Mouse (Mus musculus): ENCODE data around the gene Eya2. TPM values are rescaled to one million over a fixed set of nuclear protein-coding genes. Genes with fewer than 3 reads are reported as not detected.
A peak's percentile ranks its signal among the peaks of the same experiment; 100 is the strongest.
"Not testable (repeated sequence)": the region's sequence is repeated elsewhere in the genome, so short reads cannot be mapped to it uniquely, and the experiment has no call there.

Gene Eya2
- total RNA-seq (2021), result 1 to 10 TPM; 1.8 to 2.5 TPM
- long read RNA-seq, experiment 1, partial matches to known transcripts, result 1 of 8 reads
- long read RNA-seq, experiment 1, other reads (novel, unspliced or antisense), result 3 of 8 reads
- long read RNA-seq, experiment 2, partial matches to known transcripts, result 0 of 1 reads
- long read RNA-seq, experiment 2, other reads (novel, unspliced or antisense), result 0 of 1 reads

GRCm38 (mm10) chr2:165594907-165595675 lies at the start of gene Eya2:
Gene Eya2 (plus strand): TSS chr2:165595032.
- DNase-seq, result peak in 1 of 2 experiments; percentile 35
- intact Hi-C loops (cut with DNase I), result no loop called here

DNA sequence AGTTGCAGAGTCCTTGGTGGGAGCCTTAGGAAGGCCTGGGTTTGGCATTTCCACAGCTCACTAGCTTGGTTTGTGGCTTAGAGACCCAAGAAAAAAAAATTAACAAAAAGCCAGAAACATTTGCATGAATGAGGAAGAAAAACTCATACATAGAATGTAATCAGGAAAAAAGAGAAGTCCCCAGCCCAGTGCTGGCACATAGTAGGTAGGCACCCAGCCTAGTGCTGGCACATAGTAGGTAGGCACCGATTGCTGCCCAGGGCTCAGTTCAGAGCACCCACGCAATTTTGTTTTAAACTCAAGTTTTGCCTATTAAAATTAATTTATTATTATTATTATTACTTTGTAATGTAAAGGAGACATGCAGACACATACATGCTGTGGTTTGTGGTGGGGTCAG lies 49.1 kb upstream of the Eya2 start:
- DNase-seq, result no peak
- intact Hi-C loops (cut with DNase I), result no loop called here

GRCm38 (mm10) chr2:165546341-165546740 lies 48.5 kb upstream of the Eya2 start:
- intact Hi-C loops (cut with DNase I), result no loop called here
- DNase-seq, result no peak

GRCm38 (mm10) chr2:165547410-165547809 lies 47.4 kb upstream of the Eya2 start:
- DNase-seq, result peak; percentile 19 to 47
- intact Hi-C loops (cut with DNase I), result no loop called here

- intact Hi-C loops (cut with DNase I), result no loop called here
- DNase-seq, result no peak
These were observed 46.2 kb upstream of the Eya2 start for GRCm38 (mm10) chr2:165548627-165549026.

- intact Hi-C loops (cut with DNase I); DNase-seq: not testable (repeated sequence)
These were observed 44.4 kb upstream of the Eya2 start for GRCm38 (mm10) chr2:165550410-165550809.

DNA sequence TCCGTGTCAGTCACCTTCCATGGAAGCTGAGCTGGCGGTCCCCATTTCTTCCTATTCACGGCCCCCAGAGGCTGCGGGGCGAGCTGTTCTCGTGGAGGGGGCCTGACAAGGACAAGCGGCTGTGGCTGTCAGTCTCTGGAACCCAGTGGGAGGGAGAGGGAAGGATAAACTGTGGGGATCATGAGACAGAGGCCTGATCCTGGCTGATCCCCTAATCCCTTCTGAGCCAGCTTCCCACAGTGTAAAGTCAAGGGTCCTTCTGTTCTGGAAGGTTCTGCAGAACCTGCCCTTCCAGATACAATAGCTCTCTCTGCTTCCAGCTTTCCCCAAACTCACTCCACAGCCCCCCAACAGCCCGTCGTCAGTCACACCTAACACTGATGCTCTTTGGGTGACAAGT lies 40.8 kb upstream of the Eya2 start:
- intact Hi-C loops (cut with DNase I), result no loop called here
- no peak for DNase-seq

GRCm38 (mm10) chr2:165557278-165557677 lies 37.6 kb upstream of the Eya2 start:
- DNase-seq, result no peak
- intact Hi-C loops (cut with DNase I), result no loop called here

GRCm38 (mm10) chr2:165558916-165559315 lies 35.9 kb upstream of the Eya2 start:
- intact Hi-C loops (cut with DNase I), result no loop called here
- DNase-seq, result no peak

DNA sequence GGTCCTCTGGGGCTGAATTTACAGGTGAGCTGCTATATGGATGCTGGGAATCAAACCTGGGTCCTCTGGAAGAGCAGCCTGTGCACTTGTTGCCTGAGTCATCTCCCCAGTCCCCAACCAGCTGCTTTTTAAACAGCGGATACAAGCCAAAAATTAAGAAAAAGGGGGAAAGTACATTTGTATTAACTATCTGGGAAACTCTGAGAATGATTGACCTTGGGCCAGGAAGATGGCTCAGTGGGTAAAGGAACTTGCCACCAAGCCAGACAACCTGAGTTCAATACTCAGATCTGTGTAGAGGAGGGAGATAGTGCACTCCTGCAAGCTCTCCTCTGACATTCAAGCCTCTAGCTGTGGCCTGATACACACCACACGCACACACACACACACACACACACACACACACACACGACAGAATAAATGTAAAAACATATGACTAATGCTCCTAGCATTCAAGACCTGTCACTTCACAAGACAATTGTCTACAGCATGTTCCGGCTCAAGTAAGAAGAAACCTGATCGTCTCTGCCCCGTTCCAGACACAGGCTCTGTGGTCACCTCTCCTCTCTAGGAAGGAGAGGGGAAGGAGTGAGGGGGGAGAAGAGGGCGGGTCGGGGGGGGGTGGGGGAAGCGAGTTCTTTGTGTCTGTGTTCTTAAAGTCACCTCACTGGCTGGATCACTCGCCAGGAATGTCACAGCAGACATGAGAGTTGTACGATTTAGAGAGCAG lies 35.2 kb upstream of the Eya2 start:
- DNase-seq, result no peak
- intact Hi-C loops (cut with DNase I), result no loop called here

- DNase-seq, result no peak
These were observed 33.0 kb upstream of the Eya2 start for GRCm38 (mm10) chr2:165561861-165562260.

GRCm38 (mm10) chr2:165563298-165564058 lies 31.4 kb upstream of the Eya2 start:
- intact Hi-C loops (cut with DNase I), result no loop called here

More at GRCm38 (mm10) chr2:165561861-165562260, 33.0 kb upstream of the Eya2 start:
- intact Hi-C loops (cut with DNase I), result no loop called here

GRCm38 (mm10) chr2:165564101-165564500 lies 30.7 kb upstream of the Eya2 start:
- intact Hi-C loops (cut with DNase I), result no loop called here
- no peak for DNase-seq

More at GRCm38 (mm10) chr2:165563298-165564058, 31.4 kb upstream of the Eya2 start:
- peak in 1 of 2 experiments; percentile 12 for DNase-seq

- intact Hi-C loops (cut with DNase I), result no loop called here
These were observed 30.2 kb upstream of the Eya2 start for GRCm38 (mm10) chr2:165564620-165565019.

DNA sequence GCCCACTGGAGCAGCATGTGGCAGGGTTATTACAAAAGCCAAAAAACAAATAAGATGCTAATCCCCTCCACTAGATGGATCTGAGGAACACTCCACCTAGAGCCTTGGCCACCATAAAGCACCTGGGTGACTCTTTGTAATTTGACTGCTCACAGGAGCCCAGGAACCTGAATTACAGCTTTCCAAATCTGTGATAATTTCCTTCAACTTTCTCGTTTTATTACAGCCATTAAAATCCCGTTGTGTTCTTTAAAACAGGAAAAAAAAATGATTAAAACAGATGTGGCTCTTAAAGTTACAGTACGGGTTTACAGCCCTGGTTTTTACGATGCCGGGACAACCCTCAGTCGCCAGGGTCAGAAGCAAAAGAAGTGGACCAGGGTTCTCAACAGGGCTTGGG lies 27.9 kb upstream of the Eya2 start:
- DNase-seq, result no peak
- intact Hi-C loops (cut with DNase I), result no loop called here

More at GRCm38 (mm10) chr2:165564620-165565019, 30.2 kb upstream of the Eya2 start:
- no peak for DNase-seq

GRCm38 (mm10) chr2:165567820-165568219 lies 27.0 kb upstream of the Eya2 start:
- DNase-seq, result no peak
- intact Hi-C loops (cut with DNase I), result no loop called here

GRCm38 (mm10) chr2:165568911-165569310 lies 25.9 kb upstream of the Eya2 start:
- DNase-seq, result no peak
- intact Hi-C loops (cut with DNase I), result no loop called here

DNA sequence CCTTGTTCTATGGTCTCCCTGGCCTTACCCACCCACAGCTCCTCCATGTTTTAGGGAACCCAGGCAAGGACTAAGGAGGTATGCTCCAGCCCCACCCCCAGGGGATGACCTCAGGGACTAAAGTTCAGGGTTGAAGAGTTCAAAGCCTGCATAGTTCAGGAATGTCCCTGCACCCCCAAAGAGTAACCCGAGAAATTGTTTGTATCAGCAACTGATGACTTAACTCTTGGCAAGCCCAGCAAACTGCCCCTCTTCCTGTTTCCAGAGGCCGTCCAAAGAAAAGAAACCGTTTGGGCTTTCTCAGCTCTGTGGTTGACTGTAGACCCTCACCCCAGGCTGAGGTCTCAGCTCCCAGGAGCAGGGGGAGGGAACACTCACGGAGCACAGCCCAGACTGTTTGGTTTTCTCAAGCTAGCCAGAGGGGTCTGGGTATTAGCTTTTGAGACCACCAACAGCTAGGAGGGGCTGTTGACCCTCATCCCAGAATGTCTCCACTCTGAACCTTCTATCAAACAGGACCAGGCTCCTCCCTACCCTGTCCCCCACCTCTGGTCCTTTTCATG lies 23.5 kb upstream of the Eya2 start:
- intact Hi-C loops (cut with DNase I), result no loop called here
- no peak for DNase-seq

DNA sequence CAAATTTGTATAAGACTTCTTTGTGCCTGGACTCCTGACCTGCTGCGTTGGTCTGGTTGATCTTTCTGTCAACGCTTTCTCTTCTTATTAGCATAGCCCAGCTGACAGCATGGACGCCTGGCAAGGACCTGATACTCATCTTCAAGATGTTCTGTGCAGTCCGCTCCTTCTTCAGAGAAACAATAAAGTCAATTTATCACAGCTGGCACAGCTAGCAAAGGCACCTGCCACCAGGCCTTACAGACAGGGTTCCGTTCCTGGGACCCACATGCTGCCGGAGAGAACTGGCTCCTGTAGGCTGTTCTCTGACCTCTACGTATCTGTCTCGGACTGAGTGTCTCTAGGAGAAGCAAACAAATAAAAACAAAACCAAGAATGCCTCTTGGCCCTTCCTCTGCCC lies 11.8 kb upstream of the Eya2 start:
- intact Hi-C loops (cut with DNase I), result no loop called here

GRCm38 (mm10) chr2:165583518-165583917 lies 11.3 kb upstream of the Eya2 start:
- no peak for DNase-seq
- intact Hi-C loops (cut with DNase I), result no loop called here

More for the DNA sequence above, 11.8 kb upstream of the Eya2 start:
- no peak for DNase-seq

Measured in heart, postnatal 14 days (tissue).